Mouse (Mus musculus): ENCODE data around the gene Sult3a1. TPM values are rescaled to one million over a fixed set of nuclear protein-coding genes. Genes with fewer than 3 reads are reported as not detected.

Sult3a1 gene
- polyA plus RNA-seq, 1 experiment from 2014 or later: not detected

GRCm38 (mm10) chr10:33905489-33905888, 48.0 kb downstream of the Sult3a1 start:
- no peak for TF ChIP-seq CTCF (IDR thresholded peaks at IDR 0.05)
- no peak for DNase-seq (ENCODE audit: low read depth, low spot score)
- H3K27me3 ChIP-seq: peaks cover 37% of the 10 kb centered on the region
- CTCF ChIA-PET: no interaction called here
- POLR2A ChIA-PET: no interaction called here
- peak; percentile 14 for ATAC-seq
- in situ Hi-C loops (cut with MboI; ENCODE audit: low pct_unique_long_range_greater_than_20kb): no loop called here

Other genes starting within 250 kb of the Sult3a1 start
- gene Clvs2, start 233.0 kb upstream of the Sult3a1 start, polyA plus RNA-seq (2021): 0.08 TPM
- gene Sult3a2, start 71.0 kb upstream of the Sult3a1 start, polyA plus RNA-seq (2021): not detected
- gene Rsph4a, start 47.4 kb downstream of the Sult3a1 start, polyA plus RNA-seq (2021): 0.06 TPM
- 14.3 TPM for gene Zup1, start 93.5 kb downstream of the Sult3a1 start, polyA plus RNA-seq (2021)
- 93.8 TPM for gene Rwdd1, start 161.9 kb downstream of the Sult3a1 start, polyA plus RNA-seq (2021)
- not detected for gene Trappc3l, start 179.9 kb downstream of the Sult3a1 start, polyA plus RNA-seq (2021)
- gene Calhm4, start 186.6 kb downstream of the Sult3a1 start, polyA plus RNA-seq (2021): 0.03 TPM
- gene Calhm5, start 238.8 kb downstream of the Sult3a1 start, polyA plus RNA-seq (2021): 0.59 TPM